Mouse (Mus musculus) forebrain, postnatal 0 days (tissue): ENCODE measurements around the gene Platr17. TPM values are rescaled to one million over a fixed set of nuclear protein-coding genes. Genes with fewer than 3 reads are reported as not detected.

Experiments
- ATAC-seq: fragments of 200-750 bp; cut with Nextera tagmentation; 2 replicates; pipeline ENCODE4 v1.8.0; 2017; ENCODE audit warnings: mild to moderate bottlenecking, moderate library complexity
- DNase-seq: peaks from one replicate; pipeline ENCODE4 v3.0.0-alpha.2; 2015
- H3K27ac ChIP-seq: fragments of 300-500 bp; sonication (generic); 2 replicates; pipeline ENCODE4 v1.5.1; 2014; ENCODE audit warnings: low read depth, mild to moderate bottlenecking, antibody characterized with exemption, low read length, moderate library complexity, mixed read lengths
- H3K27me3 ChIP-seq: fragments of 300-500 bp; sonication (generic); 2 replicates; pipeline ENCODE4 v1.6.1; 2014; ENCODE audit warnings: mild to moderate bottlenecking, low read length, mixed read lengths; ENCODE audit not compliant: insufficient read depth
- H3K36me3 ChIP-seq: fragments of 300-500 bp; sonication (generic); 2 replicates; pipeline ENCODE4 v1.6.1; 2014; ENCODE audit warnings: mild to moderate bottlenecking, moderate library complexity; ENCODE audit not compliant: insufficient read depth
- H3K4me1 ChIP-seq: fragments of 300-500 bp; sonication (generic); 2 replicates; pipeline ENCODE4 v1.6.1; 2014; ENCODE audit warnings: antibody characterized with exemption; ENCODE audit not compliant: insufficient read depth
- H3K4me2 ChIP-seq: fragments of 300-500 bp; sonication (generic); 2 replicates; pipeline ENCODE4 v1.6.1; 2014; ENCODE audit warnings: low read depth, mild to moderate bottlenecking, moderate library complexity
- H3K4me3 ChIP-seq: fragments of 300-500 bp; sonication (generic); 2 replicates; pipeline ENCODE4 v1.5.1; 2014; ENCODE audit warnings: low read depth, low read length, mixed read lengths
- H3K9ac ChIP-seq: fragments of 300-500 bp; sonication (generic); 2 replicates; pipeline ENCODE4 v1.6.1; 2014; ENCODE audit warnings: mild to moderate bottlenecking
- H3K9me3 ChIP-seq: fragments of 300-500 bp; sonication (generic); 2 replicates; pipeline ENCODE4 v1.6.1; 2016; ENCODE audit warnings: low read length
- CTCF ChIP-seq: sonication (generic); IDR thresholded peaks from 2 replicates; pipeline ENCODE4 v1.5.1; 2016; ENCODE audit warnings: antibody characterized with exemption, control low read depth, low read depth
- WGBS: fragments of 180-500 bp; shearing (Covaris S2); extraction: QIAGEN DNeasy Blood & Tissue Kit; methylation state at CpG from one replicate; pipeline ENCODE4 v1.1.7; 2014; 5-methylcytosine and 5-hydroxymethylcytosine counted together
- polyA plus RNA-seq: library from polyadenylated mRNA; unstranded; fragments of >200 nt; fragmentation: Nextera tagmentation; extraction: Ambion mirVana; gene quantifications from 2 replicates; pipeline ENCODE4 v1.2.1, GENCODE M21; 2015
- total RNA-seq: library from RNA; depleted of rRNA; stranded (reverse); fragments of >200 nt; gene quantifications from 2 replicates; pipeline ENCODE4 v1.2.3, GENCODE M21; 2014

Platr17 gene
- total and polyA plus RNA-seq, 2 experiments from 2014 or later, result 2.0 TPM; not detected in 1

- ATAC-seq, result no peak
- peak overlapping the region; percentile 65 for H3K9ac ChIP-seq
- peaks cover 19% of the 10 kb centered on the region; the same call in 1 of the 2 replicates for H3K36me3 ChIP-seq
- peak overlapping the region; percentile 66 for H3K4me3 ChIP-seq
- H3K4me2 ChIP-seq, result peak overlapping the region; percentile 87
- DNase-seq, result peak; percentile 43
- peak overlapping the region; percentile 88 for H3K27ac ChIP-seq
- peaks cover 3% of the 10 kb centered on the region; the same call in 1 of the 2 replicates for H3K4me1 ChIP-seq
- TF ChIP-seq CTCF, result peak; percentile 9; the same call in 1 of the 2 replicates
- H3K9me3 ChIP-seq, result no peaks in the 10 kb centered on the region
- under 1% methylated on average over 44 of the region's 45 CpGs for WGBS
- no peaks in the 10 kb centered on the region for H3K27me3 ChIP-seq
These were observed 25.6 kb downstream of the Platr17 start for GRCm38 (mm10) chr17:33930280-33931158.

DNA sequence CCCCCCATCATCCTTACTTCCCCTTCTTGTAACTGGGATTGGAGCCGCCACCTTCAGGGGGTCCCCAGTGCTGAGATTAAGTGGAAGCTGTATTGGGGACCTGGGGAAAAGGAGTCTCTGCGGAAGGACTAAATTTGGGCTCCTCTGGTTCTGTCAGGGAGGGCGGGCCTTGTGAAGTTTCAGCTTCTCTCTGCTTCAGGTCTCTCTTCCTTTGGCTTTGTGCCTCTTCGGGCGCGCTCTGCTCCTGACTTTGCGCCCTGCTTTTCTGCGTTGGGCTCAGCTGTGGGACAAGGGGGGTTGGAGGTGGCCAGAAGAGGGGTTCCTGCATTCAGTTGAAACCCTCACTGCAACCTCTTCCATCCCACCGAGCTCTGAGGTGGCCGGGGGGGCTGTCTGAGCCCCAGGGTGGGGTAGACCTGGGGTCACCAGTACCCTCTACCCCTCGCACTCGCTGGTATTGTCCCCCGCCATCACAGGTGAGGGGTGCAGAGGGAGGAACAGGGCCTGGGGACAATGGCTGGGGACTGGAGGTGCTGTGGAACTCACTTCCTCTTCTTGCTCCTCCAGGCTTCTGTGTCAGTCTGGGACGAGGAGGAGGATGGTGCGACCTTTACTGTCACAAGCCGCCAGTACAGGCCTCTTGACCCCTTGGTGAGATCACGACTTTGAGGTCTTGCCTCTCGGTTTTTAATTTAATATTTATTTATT, 26.4 kb downstream of the Platr17 start:
- H3K27me3 ChIP-seq, result no peaks in the 10 kb centered on the region
- ATAC-seq, result no peak
- DNase-seq, result no peak
- peaks cover 20% of the 10 kb centered on the region; the same call in 1 of the 2 replicates for H3K36me3 ChIP-seq
- peak overlapping the region; percentile 65; the same call in 1 of the 2 replicates for H3K9ac ChIP-seq
- 41% methylated on average over 18 of the region's 18 CpGs for WGBS
- H3K27ac ChIP-seq, result no peak overlapping the region
- TF ChIP-seq CTCF, result no peak
- H3K4me1 ChIP-seq, result peaks cover 3% of the 10 kb centered on the region; the same call in 1 of the 2 replicates
- H3K4me3 ChIP-seq, result peak overlapping the region; percentile 66
- peak overlapping the region; percentile 87 for H3K4me2 ChIP-seq
- H3K9me3 ChIP-seq, result no peaks in the 10 kb centered on the region

DNA sequence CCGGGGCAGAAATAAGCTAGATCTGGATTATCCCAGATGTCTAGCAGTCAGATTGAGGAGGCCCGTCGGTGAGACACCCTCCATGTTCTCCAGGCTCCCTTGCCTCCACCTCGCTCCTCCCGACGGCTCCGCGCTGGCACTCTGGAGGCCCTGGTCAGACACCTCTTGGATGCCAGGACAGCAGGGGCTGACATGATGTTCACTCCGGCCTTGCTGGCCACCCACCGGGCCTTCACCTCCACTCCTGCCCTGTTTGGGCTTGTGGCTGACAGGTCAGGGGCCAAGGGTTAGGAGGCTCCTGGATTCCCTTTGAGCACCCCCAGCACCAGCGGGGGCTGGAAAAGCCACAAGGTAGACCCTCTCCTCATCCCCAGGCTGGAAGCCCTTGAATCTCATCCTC, 27.0 kb downstream of the Platr17 start:
- H3K4me1 ChIP-seq, result peaks cover 3% of the 10 kb centered on the region; the same call in 1 of the 2 replicates
- H3K9me3 ChIP-seq, result no peaks in the 10 kb centered on the region
- H3K27me3 ChIP-seq, result no peaks in the 10 kb centered on the region
- H3K9ac ChIP-seq, result no peak overlapping the region
- ATAC-seq, result no peak
- DNase-seq, result no peak
- TF ChIP-seq CTCF, result no peak
- WGBS, result 94% methylated on average over 11 of the region's 11 CpGs
- H3K4me3 ChIP-seq, result no peak overlapping the region
- no peak overlapping the region for H3K4me2 ChIP-seq
- no peak overlapping the region for H3K27ac ChIP-seq
- peaks cover 25% of the 10 kb centered on the region for H3K36me3 ChIP-seq

GRCm38 (mm10) chr17:33932448-33932847, 27.5 kb downstream of the Platr17 start:
- no peak for TF ChIP-seq CTCF
- no peak for DNase-seq
- no peak overlapping the region for H3K4me3 ChIP-seq
- no peak overlapping the region for H3K4me2 ChIP-seq
- H3K9ac ChIP-seq, result no peak overlapping the region
- peaks cover 30% of the 10 kb centered on the region for H3K36me3 ChIP-seq
- no peak overlapping the region for H3K27ac ChIP-seq
- H3K4me1 ChIP-seq, result peaks cover 3% of the 10 kb centered on the region; the same call in 1 of the 2 replicates
- H3K9me3 ChIP-seq, result no peaks in the 10 kb centered on the region
- no peak for ATAC-seq
- no peaks in the 10 kb centered on the region for H3K27me3 ChIP-seq
- 91% methylated on average over 13 of the region's 14 CpGs for WGBS

GRCm38 (mm10) chr17:33932970-33933369, 28.0 kb downstream of the Platr17 start:
- Histone ChIP-seq H3K4me3 (no peak overlapping the region), H3K9ac (no peak overlapping the region), H3K27ac (no peak overlapping the region), H3K9me3 (no peaks in the 10 kb centered on the region), H3K36me3 (peaks cover 27% of the 10 kb centered on the region), H3K4me1 (peaks cover 3% of the 10 kb centered on the region; the same call in 1 of the 2 replicates), H3K4me2 (no peak overlapping the region), H3K27me3 (no peaks in the 10 kb centered on the region)
- ATAC-seq, result no peak
- no peak for TF ChIP-seq CTCF
- DNase-seq, result no peak
- WGBS, result 95% methylated on average over 15 of the region's 15 CpGs

- TF ChIP-seq CTCF, result no peak
- Histone ChIP-seq H3K36me3 (peaks cover 27% of the 10 kb centered on the region), H3K4me1 (peaks cover 6% of the 10 kb centered on the region; the same call in 1 of the 2 replicates), H3K27me3 (no peaks in the 10 kb centered on the region), H3K4me3 (no peak overlapping the region), H3K27ac (no peak overlapping the region), H3K4me2 (no peak overlapping the region), H3K9me3 (no peaks in the 10 kb centered on the region), H3K9ac (no peak overlapping the region)
- DNase-seq (no peak), ATAC-seq (no peak)
- 91% methylated on average over 21 of the region's 21 CpGs for WGBS
These were observed 30.6 kb downstream of the Platr17 start for GRCm38 (mm10) chr17:33935422-33936055.
